Mouse (Mus musculus) ovary, postnatal 10 days (tissue): Measurements from ENCODE around the gene Gm20403.
A peak's percentile ranks its signal among the peaks of the same experiment; 100 is the strongest.
"Not testable (repeated sequence)": the region's sequence is repeated elsewhere in the genome, so short reads cannot be mapped to it uniquely, and the experiment has no call there.

Source experiments
- DNase-seq: peaks from one replicate; pipeline ENCODE4 v3.0.0; 2022; ENCODE audit warnings: low spot score

Gene Gm20403

GRCm38 (mm10) chr12:54993246-54994067 lies 7.1 kb upstream of the Gm20403 start:
- DNase-seq = no peak

- no peak for DNase-seq
Measured at GRCm38 (mm10) chr12:54992814-54993213, 6.5 kb upstream of the Gm20403 start.

- DNase-seq = no peak
Measured at GRCm38 (mm10) chr12:54988323-54988850, 2.1 kb upstream of the Gm20403 start.

- DNase-seq = no peak
Measured at GRCm38 (mm10) chr12:54987156-54987555, 827 bp upstream of the Gm20403 start.

- DNase-seq = peak; percentile 45
Measured at GRCm38 (mm10) chr12:54985257-54986051, 875 bp downstream of the Gm20403 start.

GRCm38 (mm10) chr12:54984701-54985256 lies 1.6 kb downstream of the Gm20403 start:
- peak; percentile 34 for DNase-seq

- no peak for DNase-seq
Measured at GRCm38 (mm10) chr12:54982935-54983715, 3.2 kb downstream of the Gm20403 start.

- DNase-seq = no peak
Measured at GRCm38 (mm10) chr12:54981962-54982361, 4.4 kb downstream of the Gm20403 start.

GRCm38 (mm10) chr12:54980939-54981338 lies 5.4 kb downstream of the Gm20403 start:
- DNase-seq = no peak

GRCm38 (mm10) chr12:54980532-54980931 lies 5.8 kb downstream of the Gm20403 start:
- no peak for DNase-seq

- no peak for DNase-seq
Measured at GRCm38 (mm10) chr12:54969033-54969432, 17.3 kb downstream of the Gm20403 start.

GRCm38 (mm10) chr12:54965532-54966160 lies 20.7 kb downstream of the Gm20403 start:
- no peak for DNase-seq

GRCm38 (mm10) chr12:54959569-54959968 lies 26.8 kb downstream of the Gm20403 start:
- DNase-seq = no peak

GRCm38 (mm10) chr12:54956974-54957373 lies 29.4 kb downstream of the Gm20403 start:
- DNase-seq = no peak

GRCm38 (mm10) chr12:54956457-54956856 lies 29.9 kb downstream of the Gm20403 start:
- no peak for DNase-seq

- DNase-seq = no peak
Measured at GRCm38 (mm10) chr12:54946116-54946515, 40.2 kb downstream of the Gm20403 start.

GRCm38 (mm10) chr12:54942586-54943157 lies 43.7 kb downstream of the Gm20403 start:
- not testable (repeated sequence) for DNase-seq

- not testable (repeated sequence) for DNase-seq
Measured at GRCm38 (mm10) chr12:54937581-54938343, 48.6 kb downstream of the Gm20403 start.
